Mouse (Mus musculus): ENCODE data around the gene Gosr2.

GRCm38 (mm10) chr11:103638790-103639189 is 58.9 kb downstream of the Gosr2 start, which contains the start of gene Lyzl6:
- TF ChIP-seq CTCF (IDR thresholded peaks at IDR 0.05; ENCODE audit: low read depth) (no peak), EP300 (IDR thresholded peaks at IDR 0.05; ENCODE audit: low read depth) (no peak)

Measured in liver, embryonic 14.5 days (tissue).